Comparison of ENCODE assay signal across 25 mouse cellular contexts in genomic region chr16:8399868-8400267, GRCm38 (mm10). TPM values are rescaled to one million over a fixed set of nuclear protein-coding genes. Genes with fewer than 3 reads are reported as not detected.
"Had no signal": no experiment of that assay in that cellular context is flagged by ENCODE, and none has a peak within 500 bp of the region (broad histone marks: within the 10 kb centered on the region; RNA-seq: fewer than 3 reads in every experiment).

No protein-coding gene starts in this region.

- H3K4me2 ChIP-seq: lung, embryonic 14.5 days; midbrain, embryonic 12.5 days; neural tube, embryonic 13.5 days; neural tube, embryonic 15.5 days had no signal

- H3K36me3 ChIP-seq: midbrain, embryonic 10.5 days; midbrain, embryonic 12.5 days; neural tube, embryonic 13.5 days; neural tube, embryonic 15.5 days had no signal

- H3K27me3 ChIP-seq: neural tube, embryonic 13.5 days; neural tube, embryonic 15.5 days had no signal

- H3K27ac ChIP-seq: midbrain, embryonic 10.5 days; midbrain, embryonic 12.5 days; neural tube, embryonic 13.5 days; neural tube, embryonic 15.5 days had no signal

- H3K4me3 ChIP-seq: midbrain, embryonic 10.5 days; midbrain, embryonic 12.5 days; myocyte; neural tube, embryonic 13.5 days; neural tube, embryonic 15.5 days had no signal

- DNase-seq: lung, embryonic 14.5 days; lung, postnatal 10 days; lung, postnatal 4 days; midbrain, embryonic 14.5 days; retina, postnatal 1 day; right cerebral cortex, adult 18-20 months; right cerebral cortex, postnatal 25 days; right cerebral cortex, postnatal 4 days; spleen, adult 18-20 months; thymus, adult 18-20 months; thymus, postnatal 14 days; thymus, postnatal 36 days had no signal

- H3K9ac ChIP-seq: lung, embryonic 14.5 days; midbrain, embryonic 12.5 days; neural tube, embryonic 13.5 days; neural tube, embryonic 15.5 days had no signal

- ATAC-seq: midbrain, embryonic 16.5 days had no signal

- H3K9me3 ChIP-seq: midbrain, embryonic 10.5 days; midbrain, embryonic 12.5 days; neural tube, embryonic 13.5 days; neural tube, embryonic 15.5 days had no signal

RNA-seq across cellular contexts. Expression of gene Tmem114, which starts 25.1 kb away (rescaled TPM):
- total RNA-seq: megakaryocyte, adult 5-6 weeks; megakaryocyte-erythroid progenitor cell, adult 5-6 weeks had no signal
- polyA plus RNA-seq: lung, embryonic 14.5 days; lung, embryonic 16.5 days; midbrain, embryonic 10.5 days; midbrain, embryonic 12.5 days; midbrain, embryonic 14.5 days; myocyte; neural tube, embryonic 11.5 days; small intestine, adult 2 months; stomach, embryonic 14.5 days; stomach, embryonic 16.5 days had no signal
